Mouse (Mus musculus) C2C12 (cell line): ENCODE measurements at regions not wholly inside any gene's neighbourhood (a gene's known extent, or its start where the extent isn't known, plus 50 kb on each side); places are given as distances from the start of the nearest gene placed in this dataset.

ENCODE experiments used
- H3K27me3 ChIP-seq: one replicate; pipeline ENCODE4 v1.6.1; 2011; ENCODE audit not compliant: control insufficient read depth, insufficient read depth, insufficient read length
- H3K36me3 ChIP-seq: one replicate; pipeline ENCODE4 v1.6.1; 2011; ENCODE audit not compliant: control insufficient read depth, insufficient read depth
- H3K4me3 ChIP-seq: one replicate; pipeline ENCODE4 v1.5.1; 2011; ENCODE audit warnings: mild to moderate bottlenecking, control low read depth; ENCODE audit not compliant: poor library complexity, insufficient read depth, severe bottlenecking
- H3K79me2 ChIP-seq: one replicate; pipeline ENCODE4 v1.6.1; 2011; ENCODE audit not compliant: control insufficient read depth, insufficient read depth
- H3K79me3 ChIP-seq: one replicate; pipeline ENCODE4 v1.6.1; 2011; ENCODE audit warnings: low read depth, control low read depth
- H3ac ChIP-seq: one replicate; pipeline ENCODE3; 2011; ENCODE audit warnings: low read depth; ENCODE audit not compliant: control insufficient read depth, insufficient read length
- CEBPB ChIP-seq: IDR thresholded peaks from one replicate; pipeline ENCODE4 v1.6.1; 2011; ENCODE audit warnings: low read depth, mild to moderate bottlenecking, control low read depth, moderate library complexity
- CTCF ChIP-seq: IDR thresholded peaks from one replicate; pipeline ENCODE4 v1.5.1; 2011; ENCODE audit not compliant: control insufficient read depth, insufficient read depth, insufficient read length
- FOSL1 ChIP-seq: IDR thresholded peaks from one replicate; pipeline ENCODE4 v1.8.0; 2011; ENCODE audit warnings: mild to moderate bottlenecking, low read length; ENCODE audit not compliant: poor library complexity, insufficient read depth, severe bottlenecking
- MAX ChIP-seq: IDR thresholded peaks from one replicate; pipeline ENCODE4 v1.6.1; 2011; ENCODE audit warnings: mild to moderate bottlenecking, control low read depth
- MYOD1 ChIP-seq: IDR thresholded peaks from one replicate; pipeline ENCODE4 v1.6.1; 2011; ENCODE audit warnings: low read depth; ENCODE audit not compliant: control insufficient read depth, insufficient read length
- MYOG ChIP-seq: IDR thresholded peaks from one replicate; pipeline ENCODE4 v1.6.1; 2011; ENCODE audit not compliant: control insufficient read depth, insufficient read length; ENCODE audit errors: extremely low read depth
- USF1 ChIP-seq: IDR thresholded peaks from one replicate; pipeline ENCODE4 v1.6.1; 2011; ENCODE audit warnings: low read depth, mild to moderate bottlenecking, control low read depth, moderate library complexity

DNA sequence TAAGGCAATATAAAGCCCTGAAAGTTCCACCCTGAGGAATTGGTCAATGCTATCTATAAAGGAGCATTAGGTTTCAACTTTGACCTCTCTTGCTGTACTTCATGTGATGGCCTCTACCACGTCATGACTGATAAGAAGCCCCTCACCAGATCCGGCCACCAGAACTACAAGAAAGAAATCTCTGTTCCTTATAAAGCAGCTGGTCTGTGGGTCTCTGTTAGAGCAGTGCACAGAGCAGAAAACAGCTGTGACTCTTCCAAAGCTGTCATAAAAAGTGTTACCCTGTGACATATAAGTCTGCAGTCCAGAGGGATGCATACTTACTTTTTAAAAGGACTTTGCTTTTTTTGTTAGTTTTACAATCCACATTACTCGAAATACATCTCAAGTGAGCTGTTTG lies 111.1 kb upstream of the Slc22a23 start:
- Histone ChIP-seq H3ac (no peak overlapping the region), H3K79me2 (no peaks in the 10 kb centered on the region), H3K36me3 (no peaks in the 10 kb centered on the region), H3K27me3 (no peaks in the 10 kb centered on the region), H3K4me3 (no peak overlapping the region), H3K79me3 (no peaks in the 10 kb centered on the region)
- no peak for TF ChIP-seq MYOG
- no peak for TF ChIP-seq MYOD1
- TF ChIP-seq USF1 = no peak
- no peak for TF ChIP-seq CEBPB
- TF ChIP-seq MAX = no peak
- no peak for TF ChIP-seq FOSL1
- TF ChIP-seq CTCF = no peak

GRCm38 (mm10) chr13:34446806-34447205 lies 101.8 kb upstream of the Slc22a23 start:
- no peaks in the 10 kb centered on the region for H3K79me2 ChIP-seq
- no peaks in the 10 kb centered on the region for H3K36me3 ChIP-seq
- H3K4me3 ChIP-seq = no peak overlapping the region
- no peaks in the 10 kb centered on the region for H3K79me3 ChIP-seq
- TF ChIP-seq FOSL1 = no peak
- no peak for TF ChIP-seq MYOG
- TF ChIP-seq MYOD1 = no peak
- TF ChIP-seq CEBPB = no peak
- H3K27me3 ChIP-seq = no peaks in the 10 kb centered on the region
- H3ac ChIP-seq = no peak overlapping the region

DNA sequence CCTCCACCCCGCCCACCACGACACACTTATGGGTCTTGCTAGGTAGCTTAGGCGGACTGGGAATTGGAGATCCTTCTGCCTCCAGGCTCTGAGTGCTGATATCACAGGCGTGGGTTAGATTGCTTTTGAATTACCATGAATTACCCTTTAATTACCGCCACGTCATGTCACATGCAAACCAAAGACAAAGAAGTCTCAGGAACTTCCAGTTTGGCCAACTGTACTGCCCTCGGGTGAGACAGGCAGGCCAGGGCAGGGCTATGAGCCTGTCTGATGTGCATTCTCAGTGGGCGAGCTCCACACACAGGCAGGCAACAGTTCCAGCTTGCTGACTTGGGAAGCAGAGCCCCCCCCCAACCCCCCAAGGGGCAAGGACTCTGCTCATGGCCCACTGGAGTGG lies 101.3 kb upstream of the Slc22a23 start:
- Histone ChIP-seq H3K36me3 (no peaks in the 10 kb centered on the region), H3K27me3 (no peaks in the 10 kb centered on the region), H3K79me3 (no peaks in the 10 kb centered on the region), H3K79me2 (no peaks in the 10 kb centered on the region), H3K4me3 (no peak overlapping the region), H3ac (no peak overlapping the region)
- no peak for TF ChIP-seq MYOD1
- no peak for TF ChIP-seq CEBPB
- TF ChIP-seq USF1 = no peak
- TF ChIP-seq MYOG = no peak
- no peak for TF ChIP-seq CTCF
- no peak for TF ChIP-seq FOSL1
- TF ChIP-seq MAX = no peak

DNA sequence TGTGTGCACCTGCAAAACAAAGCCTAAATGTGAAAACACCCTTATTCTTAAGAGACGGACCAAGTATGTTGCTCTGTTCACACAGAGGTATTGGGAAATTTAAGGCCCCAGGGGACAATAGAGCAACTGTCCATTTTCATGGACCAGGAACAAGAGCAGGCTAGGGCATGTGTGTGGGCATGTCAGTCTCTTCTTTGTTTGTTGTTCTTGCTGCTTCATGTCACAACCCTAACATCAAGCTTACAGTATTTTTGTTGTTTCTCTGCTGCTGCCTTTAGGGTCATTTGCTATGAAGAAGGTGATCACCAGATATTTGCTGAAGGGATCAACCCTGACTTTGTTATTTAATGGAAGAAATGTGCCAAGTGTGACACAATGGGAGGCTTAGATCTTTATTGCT lies 96.4 kb upstream of the Slc22a23 start:
- Histone ChIP-seq H3ac (no peak overlapping the region), H3K4me3 (no peak overlapping the region), H3K36me3 (no peaks in the 10 kb centered on the region), H3K27me3 (no peaks in the 10 kb centered on the region), H3K79me3 (no peaks in the 10 kb centered on the region), H3K79me2 (no peaks in the 10 kb centered on the region)
- no peak for TF ChIP-seq USF1
- TF ChIP-seq FOSL1 = no peak
- no peak for TF ChIP-seq CEBPB
- TF ChIP-seq MAX = no peak
- no peak for TF ChIP-seq CTCF
- no peak for TF ChIP-seq MYOD1
- TF ChIP-seq MYOG = no peak

- Histone ChIP-seq H3ac (no peak overlapping the region), H3K4me3 (no peak overlapping the region), H3K79me2 (no peaks in the 10 kb centered on the region), H3K36me3 (no peaks in the 10 kb centered on the region), H3K79me3 (no peaks in the 10 kb centered on the region), H3K27me3 (no peaks in the 10 kb centered on the region)
- TF ChIP-seq FOSL1 = no peak
Measured at GRCm38 (mm10) chr13:34427527-34427926, 82.5 kb upstream of the Slc22a23 start.

DNA sequence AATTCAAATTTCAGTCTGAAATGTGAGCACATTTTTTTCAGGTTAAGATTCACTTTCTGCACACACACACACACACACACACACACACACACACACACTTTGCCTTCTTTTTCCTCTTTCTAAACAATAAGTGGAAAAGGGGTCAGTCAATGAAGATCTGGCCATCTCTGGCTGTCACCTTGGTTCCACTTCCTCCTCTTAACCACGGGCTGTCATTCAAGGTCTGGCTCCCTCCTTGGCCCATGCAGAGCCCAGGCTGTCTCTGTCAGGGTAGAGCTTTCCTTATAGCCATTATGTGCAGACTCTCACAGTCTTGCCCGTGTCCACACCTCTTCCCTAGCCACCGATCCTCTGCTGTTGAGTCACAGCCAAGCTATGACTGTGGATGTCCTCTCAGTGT lies 79.9 kb upstream of the Slc22a23 start:
- H3K36me3 ChIP-seq = no peaks in the 10 kb centered on the region
- TF ChIP-seq FOSL1 = no peak
- no peak overlapping the region for H3K4me3 ChIP-seq
- no peaks in the 10 kb centered on the region for H3K79me2 ChIP-seq
- H3K79me3 ChIP-seq = no peaks in the 10 kb centered on the region
- no peaks in the 10 kb centered on the region for H3K27me3 ChIP-seq
- no peak overlapping the region for H3ac ChIP-seq

GRCm38 (mm10) chr13:34421644-34422043 lies 76.7 kb upstream of the Slc22a23 start:
- H3K79me2 ChIP-seq = no peaks in the 10 kb centered on the region
- H3K27me3 ChIP-seq = no peaks in the 10 kb centered on the region
- H3ac ChIP-seq = no peak overlapping the region
- no peak overlapping the region for H3K4me3 ChIP-seq
- H3K36me3 ChIP-seq = no peaks in the 10 kb centered on the region
- no peak for TF ChIP-seq MYOG
- TF ChIP-seq MAX = no peak
- TF ChIP-seq CTCF = no peak
- TF ChIP-seq FOSL1 = no peak
- H3K79me3 ChIP-seq = no peaks in the 10 kb centered on the region
